Mouse (Mus musculus) megakaryocyte, adult 5-6 weeks (primary cell): ENCODE measurements at regions not wholly inside any gene's neighbourhood (a gene's known extent, or its start where the extent isn't known, plus 50 kb on each side); places are given as distances from the start of the nearest gene placed in this dataset.

ENCODE experiments used
- ATAC-seq: 2 replicates; pipeline ENCODE4 v1.8.0; 2016; ENCODE audit warnings: mild to moderate bottlenecking, inconsistent platforms; ENCODE audit not compliant: poor library complexity, severe bottlenecking

- no peak for ATAC-seq
Measured at GRCm38 (mm10) chr17:45802439-45802838, 68.8 kb upstream of the 1600014C23Rik start.

- ATAC-seq, result no peak
Measured at GRCm38 (mm10) chr17:45799725-45800124, 66.1 kb upstream of the 1600014C23Rik start.

DNA sequence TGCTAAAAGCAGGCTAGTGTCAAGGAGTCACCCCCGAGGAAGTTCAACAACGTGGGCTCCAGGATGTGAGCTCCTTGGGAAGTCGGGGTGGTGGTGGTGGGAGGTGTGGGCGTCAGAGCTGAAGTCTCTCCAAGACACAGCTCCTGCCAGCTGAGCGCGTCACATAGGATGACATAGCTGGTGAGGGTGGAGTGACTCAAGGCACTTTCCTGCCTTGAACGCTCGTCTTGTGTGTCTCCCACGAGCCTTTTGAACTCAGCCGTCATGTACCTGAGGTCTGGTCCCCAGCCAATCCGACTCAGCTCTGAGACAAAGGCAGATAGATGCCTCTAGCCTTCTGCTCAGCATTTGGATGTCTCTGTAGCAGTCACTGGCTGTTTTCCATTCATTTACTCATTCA is 65.4 kb upstream of the 1600014C23Rik start:
- no peak for ATAC-seq

- ATAC-seq, result no peak
Measured at GRCm38 (mm10) chr17:45798456-45798855, 64.8 kb upstream of the 1600014C23Rik start.

- ATAC-seq, result no peak
Measured at GRCm38 (mm10) chr17:45797121-45797520, 63.5 kb upstream of the 1600014C23Rik start.

- ATAC-seq, result no peak
Measured at GRCm38 (mm10) chr17:45794926-45795325, 61.3 kb upstream of the 1600014C23Rik start.

DNA sequence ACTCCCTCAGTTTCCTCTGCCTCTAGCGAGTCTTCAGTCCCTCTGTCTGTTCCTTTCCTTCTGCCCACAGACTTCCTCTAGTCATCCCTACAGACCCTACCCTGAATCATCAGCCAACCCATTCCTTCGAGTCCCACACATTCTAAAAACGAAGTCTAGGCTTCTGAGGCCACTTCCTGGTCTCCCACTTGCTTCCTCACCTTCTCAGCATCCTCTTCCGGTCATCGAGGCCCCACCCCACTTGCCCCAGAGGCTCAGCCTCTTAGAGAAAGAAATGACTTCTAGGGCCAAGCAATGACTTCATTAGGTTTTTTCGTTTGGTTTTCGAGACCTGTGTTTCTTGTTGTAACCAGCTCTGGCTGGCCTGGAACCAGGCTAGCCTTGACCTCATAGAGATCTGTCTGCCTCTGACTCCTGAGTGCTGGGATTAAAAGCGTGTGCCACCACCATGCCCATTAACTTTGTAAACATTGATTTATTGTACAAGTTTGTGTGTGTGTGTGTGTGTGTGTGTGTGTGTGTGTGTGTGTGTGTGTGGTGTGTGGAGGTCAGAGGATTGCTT is 57.4 kb upstream of the 1600014C23Rik start:
- ATAC-seq, result no peak

DNA sequence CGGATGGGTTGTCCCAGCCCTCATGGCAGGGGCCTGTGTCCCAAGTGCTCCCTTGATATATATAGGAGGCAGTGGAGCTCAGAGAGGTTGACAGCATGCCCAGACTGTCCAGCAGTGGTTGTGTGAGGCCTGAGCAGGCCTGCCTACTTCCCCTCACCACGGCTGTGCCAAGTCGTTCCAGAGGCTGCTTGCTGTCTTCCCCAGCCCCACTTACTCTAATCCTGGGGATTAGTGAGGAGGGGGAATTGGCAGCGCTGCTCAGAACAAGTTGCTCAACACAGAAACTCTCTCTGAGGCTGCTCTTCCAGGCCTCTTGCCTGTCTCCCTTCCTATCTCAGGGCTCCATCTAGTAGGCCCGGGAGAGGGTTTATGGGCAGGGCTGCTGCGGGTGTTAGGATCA is 56.1 kb upstream of the 1600014C23Rik start:
- no peak for ATAC-seq

DNA sequence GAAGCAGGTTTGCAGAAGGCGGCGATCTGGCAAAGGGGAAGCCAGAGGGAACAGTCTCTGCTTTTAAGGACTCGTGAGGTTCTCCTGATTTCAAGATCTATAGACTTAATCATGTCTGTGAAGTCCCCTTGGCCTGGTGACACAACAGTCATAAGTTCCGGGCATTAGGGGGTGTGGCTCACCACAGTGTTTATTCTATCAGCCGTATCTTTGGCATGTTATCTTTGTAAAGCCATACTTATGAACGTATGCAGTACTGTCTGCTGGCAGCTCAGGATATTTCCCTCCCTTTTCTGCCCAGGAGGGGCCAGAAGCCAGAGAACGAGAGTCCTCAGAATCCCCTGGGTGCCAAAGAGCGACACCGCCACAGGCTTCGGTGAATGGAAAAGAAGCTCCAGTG is 51.3 kb upstream of the 1600014C23Rik start:
- no peak for ATAC-seq

GRCm38 (mm10) chr17:45784496-45784895 is 50.9 kb upstream of the 1600014C23Rik start:
- no peak for ATAC-seq
